Mouse (Mus musculus) hindbrain, embryonic 12.5 days (tissue): ENCODE measurements around the gene Vmn1r174. TPM values are rescaled to one million over a fixed set of nuclear protein-coding genes. Genes with fewer than 3 reads are reported as not detected.
"Not testable (repeated sequence)": the region's sequence is repeated elsewhere in the genome, so short reads cannot be mapped to it uniquely, and the experiment has no call there.

ENCODE experiments used
- ATAC-seq: fragments of 200-750 bp; cut with Nextera tagmentation; 2 replicates; pipeline ENCODE4 v1.8.0; 2017; ENCODE audit warnings: moderate TSS enrichment; ENCODE audit not compliant: low FRiP score
- H3K27ac ChIP-seq: fragments of 300-500 bp; sonication (generic); 2 replicates; pipeline ENCODE4 v1.5.1; 2016; ENCODE audit warnings: mild to moderate bottlenecking
- H3K27me3 ChIP-seq: fragments of 300-500 bp; sonication (generic); 2 replicates; pipeline ENCODE4 v1.6.1; 2016; ENCODE audit warnings: mild to moderate bottlenecking
- H3K36me3 ChIP-seq: fragments of 300-500 bp; sonication (generic); 2 replicates; pipeline ENCODE4 v1.6.1; 2016; ENCODE audit warnings: mild to moderate bottlenecking
- H3K4me1 ChIP-seq: fragments of 300-500 bp; sonication (generic); 2 replicates; pipeline ENCODE4 v1.6.1; 2016
- H3K4me2 ChIP-seq: fragments of 300-500 bp; sonication (generic); replicated peaks from 2 replicates; pipeline ENCODE4 v1.6.1; 2016; ENCODE audit warnings: mild to moderate bottlenecking
- H3K4me3 ChIP-seq: fragments of 300-500 bp; sonication (generic); 2 replicates; pipeline ENCODE4 v1.5.1; 2016; ENCODE audit warnings: mild to moderate bottlenecking
- H3K9ac ChIP-seq: fragments of 300-500 bp; sonication (generic); 2 replicates; pipeline ENCODE4 v1.6.1; 2016; ENCODE audit warnings: mild to moderate bottlenecking, moderate library complexity
- H3K9me3 ChIP-seq: fragments of 300-500 bp; sonication (generic); replicated peaks from 2 replicates; pipeline ENCODE4 v1.6.1; 2016; ENCODE audit warnings: mild to moderate bottlenecking
- WGBS: fragments of 180-500 bp; shearing (Covaris S2); methylation state at CpG from one replicate; pipeline ENCODE4 v1.1.7; 2016; 5-methylcytosine and 5-hydroxymethylcytosine counted together
- polyA plus RNA-seq: library from polyadenylated mRNA; unstranded; fragments of >200 nt; fragmentation: Nextera tagmentation; extraction: Ambion mirVana; gene quantifications from 2 replicates; pipeline ENCODE4 v1.2.1, GENCODE M21; 2016

Vmn1r174 gene
- polyA plus RNA-seq = not detected in 2 replicates

DNA sequence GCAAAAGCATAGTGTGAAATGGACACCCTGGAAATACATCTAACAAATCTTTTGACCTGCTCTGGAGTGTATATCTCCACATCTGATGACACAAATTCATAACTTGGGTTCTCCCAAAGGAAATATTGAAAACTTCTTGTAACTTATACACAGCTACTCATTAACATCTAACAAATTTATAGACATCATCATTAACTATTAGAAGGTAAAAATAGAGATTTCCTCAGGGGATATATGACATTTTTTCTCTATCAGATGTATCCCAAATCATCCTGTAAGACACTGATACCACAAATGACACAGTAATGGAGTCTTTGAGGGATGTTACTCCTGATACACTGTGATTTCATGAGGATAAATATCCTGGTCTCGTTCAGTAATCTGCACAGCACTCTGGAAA lies at the start of gene Vmn1r174:
Gene Vmn1r174, plus strand, starts transcription at position 301 of the 400 bp plus-strand sequence.
- not testable (repeated sequence) for H3K4me1 ChIP-seq, H3K4me2 ChIP-seq, ATAC-seq, H3K4me3 ChIP-seq, H3K36me3 ChIP-seq, H3K27ac ChIP-seq, H3K9ac ChIP-seq, H3K27me3 ChIP-seq, H3K9me3 ChIP-seq
- WGBS = 61% methylated on average over 1 of the region's 1 CpGs

DNA sequence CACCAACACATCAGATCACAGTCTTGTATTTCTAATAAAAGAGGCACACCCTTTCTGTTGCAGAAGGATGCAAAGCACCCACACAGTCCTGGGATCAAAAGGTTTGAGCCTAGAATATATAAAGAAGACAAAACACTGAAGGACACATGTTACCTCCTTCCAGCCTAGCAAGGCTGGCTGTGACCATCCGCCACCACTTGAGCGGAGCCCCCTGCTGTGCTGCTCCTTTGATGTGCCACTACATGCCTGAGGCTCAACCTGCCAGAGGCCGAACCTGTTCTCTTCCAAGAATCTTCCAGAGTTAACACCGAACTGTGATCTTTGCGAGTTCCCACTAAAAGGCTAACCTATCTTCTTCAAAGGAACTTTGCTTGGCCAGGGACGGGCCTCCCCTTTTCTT lies 32.5 kb downstream of the Vmn1r174 start:
- Histone ChIP-seq H3K27me3 (no peaks in the 10 kb centered on the region), H3K36me3 (no peaks in the 10 kb centered on the region), H3K4me1 (no peaks in the 10 kb centered on the region), H3K9ac (no peak overlapping the region), H3K27ac (no peak overlapping the region), H3K9me3 (peaks cover 52% of the 10 kb centered on the region), H3K4me3 (no peak overlapping the region), H3K4me2 (no peak overlapping the region)
- WGBS = 80% methylated on average over 6 of the region's 6 CpGs
- no peak for ATAC-seq

DNA sequence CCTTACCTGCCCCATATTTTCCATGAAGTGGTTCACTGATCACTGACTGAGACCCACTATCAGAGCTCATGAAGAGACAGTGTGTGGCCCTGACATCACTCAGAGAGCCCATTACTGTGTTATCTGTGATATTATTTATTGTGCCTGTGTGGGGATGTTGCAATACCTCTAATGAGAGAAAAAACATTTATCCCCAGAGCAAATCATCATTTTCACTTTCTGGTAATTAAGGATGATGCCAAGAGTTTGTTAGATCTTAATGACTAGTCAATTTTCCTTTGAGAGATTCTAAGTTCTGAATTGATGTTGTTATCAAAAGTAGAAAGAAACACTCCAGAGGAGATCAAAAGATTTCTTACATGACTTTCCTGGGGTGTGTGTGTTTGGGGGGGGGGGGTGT lies 58.5 kb downstream of the Vmn1r174 start, which contains the start of gene Vmn1r175:
Gene Vmn1r175, minus strand, starts transcription at position 101 of the 400 bp plus-strand sequence.
- not testable (repeated sequence) for H3K27me3 ChIP-seq, H3K9ac ChIP-seq, H3K4me3 ChIP-seq, ATAC-seq, H3K27ac ChIP-seq, H3K9me3 ChIP-seq, H3K36me3 ChIP-seq, H3K4me2 ChIP-seq, H3K4me1 ChIP-seq

Other genes starting within 250 kb of the Vmn1r174 start
- not detected in 2 replicates for gene Vmn1r167, start 245.1 kb upstream of the Vmn1r174 start, polyA plus RNA-seq
- gene Vmn1r168, start 212.5 kb upstream of the Vmn1r174 start, polyA plus RNA-seq = not detected in 2 replicates
- not detected in 2 replicates for gene Vmn1r169, start 176.7 kb upstream of the Vmn1r174 start, polyA plus RNA-seq
- not detected in 2 replicates for gene Vmn1r170, start 146.1 kb upstream of the Vmn1r174 start, polyA plus RNA-seq
- gene Vmn1r171, start 121.5 kb upstream of the Vmn1r174 start, polyA plus RNA-seq = not detected in 2 replicates
- gene Vmn1r172, start 94.0 kb upstream of the Vmn1r174 start, polyA plus RNA-seq = not detected in 2 replicates
- not detected in 2 replicates for gene Vmn1r173, start 51.6 kb upstream of the Vmn1r174 start, polyA plus RNA-seq
- not detected in 2 replicates for gene Vmn1r175, start 58.4 kb downstream of the Vmn1r174 start, polyA plus RNA-seq
- gene Vmn1r176, start 85.1 kb downstream of the Vmn1r174 start, polyA plus RNA-seq = not detected in 2 replicates
- gene Vmn1r177, start 114.2 kb downstream of the Vmn1r174 start, polyA plus RNA-seq = not detected in 2 replicates
- gene Vmn1r178, start 139.7 kb downstream of the Vmn1r174 start, polyA plus RNA-seq = not detected in 2 replicates
- gene Vmn1r179, start 174.7 kb downstream of the Vmn1r174 start, polyA plus RNA-seq = not detected in 2 replicates
- gene Vmn1r180, start 198.4 kb downstream of the Vmn1r174 start, polyA plus RNA-seq = not detected in 2 replicates
- gene Vmn1r181, start 222.3 kb downstream of the Vmn1r174 start, polyA plus RNA-seq = not detected in 2 replicates
- not detected in 2 replicates for gene V1rd19, start 249.4 kb downstream of the Vmn1r174 start, polyA plus RNA-seq